Mouse (Mus musculus) limb, embryonic 14.5 days (tissue): ENCODE data around the gene Faf1. TPM values are rescaled to one million over a fixed set of nuclear protein-coding genes. Genes with fewer than 3 reads are reported as not detected.

Experiments used
- ATAC-seq: fragments of 200-750 bp; cut with Nextera tagmentation; 2 replicates; pipeline ENCODE4 v1.8.0; 2017; ENCODE audit warnings: low read depth, moderate number of reproducible peaks, moderate TSS enrichment; ENCODE audit not compliant: low FRiP score
- DNase-seq: peaks from one replicate; pipeline ENCODE4 v3.0.0-alpha.2; 2015; ENCODE audit warnings: low spot score
- H3K27ac ChIP-seq: fragments of 300-500 bp; sonication (generic); replicated peaks from 2 replicates; pipeline ENCODE4 v1.5.1; 2014; ENCODE audit warnings: low read depth, mild to moderate bottlenecking, low read length, moderate library complexity, mixed read lengths
- H3K27me3 ChIP-seq: fragments of 300-500 bp; sonication (generic); 2 replicates; pipeline ENCODE4 v1.6.1; 2014; ENCODE audit warnings: low read length, mixed read lengths; ENCODE audit not compliant: control insufficient read depth, insufficient read depth
- H3K36me3 ChIP-seq: fragments of 300-500 bp; sonication (generic); 2 replicates; pipeline ENCODE4 v1.6.1; 2014; ENCODE audit warnings: mild to moderate bottlenecking, low read length, moderate library complexity, mixed read lengths; ENCODE audit not compliant: control insufficient read depth, insufficient read depth
- H3K4me1 ChIP-seq: fragments of 300-500 bp; sonication (generic); 2 replicates; pipeline ENCODE4 v1.6.1; 2014; ENCODE audit warnings: antibody characterized with exemption, low read length, mixed read lengths; ENCODE audit not compliant: control insufficient read depth, insufficient read depth
- H3K4me2 ChIP-seq: fragments of 300-500 bp; sonication (generic); replicated peaks from 2 replicates; pipeline ENCODE4 v1.6.1; 2014; ENCODE audit warnings: low read depth, mild to moderate bottlenecking, low read length, moderate library complexity; ENCODE audit not compliant: severe bottlenecking
- H3K4me3 ChIP-seq: fragments of 300-500 bp; sonication (generic); replicated peaks from 2 replicates; pipeline ENCODE4 v1.5.1; 2014; ENCODE audit warnings: low read length
- H3K9ac ChIP-seq: fragments of 300-500 bp; sonication (generic); 2 replicates; pipeline ENCODE4 v1.6.1; 2014; ENCODE audit warnings: mild to moderate bottlenecking, low read depth, low read length, moderate library complexity; ENCODE audit not compliant: severe bottlenecking
- H3K9me3 ChIP-seq: fragments of 300-500 bp; sonication (generic); 2 replicates; pipeline ENCODE4 v1.6.1; 2016; ENCODE audit warnings: low read length; ENCODE audit not compliant: control insufficient read depth
- POLR2A ChIP-seq: fragments of 200-500 bp; IDR thresholded peaks from 2 replicates; pipeline ENCODE4 v1.8.0; 2012; ENCODE audit warnings: inconsistent platforms, mild to moderate bottlenecking, moderate library complexity, borderline replicate concordance; ENCODE audit not compliant: insufficient read depth, insufficient read length; ENCODE audit errors: extremely low read depth
- WGBS: fragments of 180-500 bp; shearing (Covaris S2); extraction: QIAGEN DNeasy Blood & Tissue Kit; methylation state at CpG from one replicate; pipeline ENCODE4 v1.1.7; 2014; 5-methylcytosine and 5-hydroxymethylcytosine counted together
- polyA plus RNA-seq, 2 experiments: library from polyadenylated mRNA; depleted of rRNA in 1 of 2; stranded (reverse) in 1 of 2; unstranded in 1 of 2; fragments of >200 nt; fragmentation: Nextera tagmentation in 1 of 2; extraction: Ambion mirVana in 1 of 2; gene quantifications; 2 replicates each; pipeline versions ENCODE4 v1.2.1 to v1.2.3; 2012 to 2014

Faf1 gene
- polyA plus RNA-seq, 2 experiments, result 16.8 to 32.2 TPM

DNA sequence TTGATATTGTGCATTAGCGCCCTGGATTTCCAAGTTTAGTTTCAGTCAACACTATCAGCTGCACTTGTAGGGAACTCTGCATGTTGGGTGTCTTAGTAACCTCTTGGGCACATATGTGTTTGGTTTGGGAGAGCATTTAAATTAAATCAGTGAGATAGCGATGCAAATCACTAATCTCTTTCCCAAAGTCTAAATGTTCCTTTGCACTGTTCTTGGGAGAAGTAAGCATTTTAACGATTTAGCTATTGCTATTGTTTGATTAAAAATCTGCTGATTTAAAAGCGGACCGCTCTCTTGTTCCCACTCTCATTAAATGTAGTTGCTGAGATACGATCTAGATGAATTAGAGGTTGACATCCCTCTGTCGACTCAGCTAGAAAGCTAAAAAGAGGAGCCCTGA is 183.0 kb downstream of the Faf1 start:
- 56% methylated on average over 7 of the region's 7 CpGs for WGBS
- Histone ChIP-seq H3K9ac (no peak overlapping the region), H3K4me3 (no peak overlapping the region), H3K9me3 (no peaks in the 10 kb centered on the region), H3K27ac (no peak overlapping the region), H3K27me3 (no peaks in the 10 kb centered on the region), H3K36me3 (peaks cover 2% of the 10 kb centered on the region; the same call in 1 of the 2 replicates), H3K4me1 (0 out of 2 replicates have a peak, but pooled peaks cover 4% of the 10 kb centered on the region), H3K4me2 (no peak overlapping the region)
- ATAC-seq (no peak), DNase-seq (no peak)
- TF ChIP-seq POLR2A, result no peak

- no peak overlapping the region for H3K4me2 ChIP-seq
- H3K27me3 ChIP-seq, result no peaks in the 10 kb centered on the region
- H3K4me1 ChIP-seq, result no peaks in the 10 kb centered on the region
- no peak overlapping the region for H3K9ac ChIP-seq
- no peak for DNase-seq
- no peak for TF ChIP-seq POLR2A
- peaks cover 2% of the 10 kb centered on the region; the same call in 1 of the 2 replicates for H3K36me3 ChIP-seq
- H3K9me3 ChIP-seq, result no peaks in the 10 kb centered on the region
- H3K27ac ChIP-seq, result no peak overlapping the region
- WGBS, result 66% methylated on average over 2 of the region's 2 CpGs
- no peak for ATAC-seq
- H3K4me3 ChIP-seq, result no peak overlapping the region
These were observed 183.9 kb downstream of the Faf1 start for GRCm38 (mm10) chr4:109860256-109860655.

DNA sequence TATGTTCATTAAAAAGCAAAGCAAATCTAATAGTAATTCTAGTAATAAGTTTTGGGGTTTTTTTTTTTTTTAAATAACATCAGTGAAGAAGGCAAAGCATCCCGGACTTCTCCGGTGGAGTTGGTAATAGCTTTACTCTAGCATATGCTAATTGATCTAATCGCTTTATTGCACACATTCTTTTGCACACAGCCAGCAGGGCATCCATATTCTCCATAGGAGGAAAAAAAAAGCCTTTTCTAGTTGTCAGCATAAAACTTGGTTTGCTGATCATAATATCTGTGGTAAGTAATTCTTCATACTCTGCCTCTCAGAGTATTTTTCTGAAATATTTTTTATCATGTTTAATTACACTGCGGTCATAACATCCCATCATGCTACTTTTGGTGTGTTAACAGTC is 185.9 kb downstream of the Faf1 start:
- ATAC-seq, result no peak
- WGBS, result 73% methylated on average over 4 of the region's 4 CpGs
- DNase-seq, result no peak

DNA sequence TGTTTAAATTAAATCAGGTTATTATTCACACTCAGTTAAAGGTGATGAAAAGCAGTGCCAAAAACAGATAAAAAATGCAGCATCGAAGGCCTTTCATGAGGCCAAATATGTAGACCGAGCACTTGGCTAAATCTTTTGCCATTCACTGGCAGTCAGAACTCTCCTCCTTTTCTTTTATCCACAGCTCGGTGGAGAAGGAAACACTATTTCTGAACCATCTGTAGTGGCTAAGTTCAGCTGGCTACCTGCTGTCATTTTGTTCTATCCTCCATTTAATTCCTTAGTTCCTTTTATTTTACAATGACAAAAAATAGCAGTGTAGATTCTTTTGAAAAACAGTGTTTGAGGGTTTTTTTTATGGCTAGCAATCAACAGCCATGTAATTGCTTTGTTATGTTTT is 186.6 kb downstream of the Faf1 start:
- TF ChIP-seq POLR2A, result no peak
- ATAC-seq, result no peak

More for the DNA sequence above, 185.9 kb downstream of the Faf1 start:
- Histone ChIP-seq H3K9ac (no peak overlapping the region), H3K36me3 (no peaks in the 10 kb centered on the region), H3K27ac (no peak overlapping the region), H3K9me3 (no peaks in the 10 kb centered on the region), H3K27me3 (no peaks in the 10 kb centered on the region), H3K4me2 (no peak overlapping the region), H3K4me1 (no peaks in the 10 kb centered on the region), H3K4me3 (no peak overlapping the region)
- no peak for TF ChIP-seq POLR2A

GRCm38 (mm10) chr4:109868897-109869484 is 192.6 kb downstream of the Faf1 start:
- no peaks in the 10 kb centered on the region for H3K27me3 ChIP-seq
- ATAC-seq (no peak), DNase-seq (no peak)
- H3K4me1 ChIP-seq, result no peaks in the 10 kb centered on the region
- TF ChIP-seq POLR2A, result no peak
- WGBS, result 30% methylated on average over 3 of the region's 3 CpGs
- H3K36me3 ChIP-seq, result peaks cover 5% of the 10 kb centered on the region; the same call in 1 of the 2 replicates
- H3K4me2 ChIP-seq, result no peak overlapping the region
- no peak overlapping the region for H3K4me3 ChIP-seq
- H3K27ac ChIP-seq, result no peak overlapping the region
- H3K9me3 ChIP-seq, result no peaks in the 10 kb centered on the region
- no peak overlapping the region for H3K9ac ChIP-seq

More for the DNA sequence above, 186.6 kb downstream of the Faf1 start:
- H3K9me3 ChIP-seq, result no peaks in the 10 kb centered on the region
- H3K36me3 ChIP-seq, result no peaks in the 10 kb centered on the region
- no peaks in the 10 kb centered on the region for H3K4me1 ChIP-seq
- H3K27ac ChIP-seq, result no peak overlapping the region
- no peak for DNase-seq
- WGBS, result 28% methylated on average over 3 of the region's 3 CpGs
- no peak overlapping the region for H3K9ac ChIP-seq
- H3K4me2 ChIP-seq, result no peak overlapping the region
- no peak overlapping the region for H3K4me3 ChIP-seq
- no peaks in the 10 kb centered on the region for H3K27me3 ChIP-seq
